Mouse (Mus musculus) B cell, adult (primary cell): ENCODE measurements around the gene Olfr460. TPM values are rescaled to one million over a fixed set of nuclear protein-coding genes. Genes with fewer than 3 reads are reported as not detected.

Source experiments
- total RNA-seq: library from RNA; stranded (reverse); gene quantifications from 4 replicates; pipeline ENCODE4 v1.2.4, GENCODE M21; 2023; ENCODE audit not compliant: inconsistent age

Gene Olfr460
- not detected in 4 replicates for total RNA-seq

DNA sequence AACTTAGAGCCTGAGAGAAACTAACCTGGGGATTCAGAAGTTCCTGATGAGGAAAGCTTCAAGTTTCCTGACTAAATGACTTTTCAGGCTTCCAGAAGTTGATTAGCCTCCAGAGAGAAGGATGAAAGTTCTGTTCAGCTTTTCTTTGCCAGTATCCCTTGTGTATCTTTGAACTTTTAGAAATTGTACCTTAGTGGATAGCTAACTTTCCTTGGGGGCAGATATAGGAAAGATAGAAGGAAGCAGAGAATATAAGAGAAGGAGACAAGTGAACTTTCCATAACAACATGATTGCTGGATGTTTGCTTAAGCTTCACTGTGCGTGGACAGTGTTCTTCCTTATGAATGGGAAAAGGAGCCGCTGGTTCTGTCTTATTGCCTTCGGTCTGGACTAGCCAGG is at the start of gene Olfr460:
TSS of gene Olfr460 (plus strand) at position 301 of the 400 bp plus-strand sequence.

DNA sequence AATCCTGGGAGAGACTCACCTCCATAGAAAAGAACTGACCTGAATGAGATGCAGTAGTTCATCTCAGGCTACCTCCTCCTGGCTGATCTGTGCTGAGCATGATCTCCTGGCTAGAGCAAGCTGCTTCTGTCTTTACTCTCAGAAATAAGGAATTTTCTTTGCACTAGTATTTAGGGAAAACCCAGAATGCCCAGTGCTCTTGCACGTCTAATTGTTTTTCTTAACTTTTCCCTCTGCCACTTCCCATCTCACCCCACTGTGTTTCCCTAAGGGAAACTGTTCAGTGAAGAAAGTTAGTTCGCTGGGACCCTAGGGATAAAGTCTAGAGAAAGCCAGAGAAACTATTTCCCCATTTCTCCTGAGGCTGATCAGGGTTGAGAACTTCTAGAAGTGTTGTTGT is 14.3 kb upstream of the Olfr460 start, which contains the start of gene Olfr461:
TSS of gene Olfr461 (minus strand) at position 101 of the 400 bp plus-strand sequence.

DNA sequence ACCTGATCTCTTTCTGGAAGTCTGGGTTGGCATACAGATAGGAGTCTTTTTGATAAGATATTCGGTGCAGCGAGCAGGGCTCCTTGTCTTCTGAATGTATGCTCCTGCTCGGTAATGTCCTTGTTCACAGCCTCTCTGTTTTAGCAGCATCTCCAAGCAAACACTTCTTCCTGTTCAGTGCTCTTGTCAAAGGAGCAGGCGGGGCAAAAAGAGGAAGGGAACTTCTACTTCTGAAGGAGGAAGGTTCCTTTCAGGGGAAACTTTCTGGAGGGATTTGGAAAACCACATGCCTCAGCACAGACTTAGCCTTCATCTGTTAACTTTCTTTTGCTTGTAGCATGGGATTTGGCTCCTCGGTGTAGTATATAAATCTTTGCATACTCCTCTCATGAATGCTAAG is 16.4 kb downstream of the Olfr460 start, which contains the start of gene Clec5a:
TSS of gene Clec5a (minus strand) at position 177 of the 400 bp plus-strand sequence.

DNA sequence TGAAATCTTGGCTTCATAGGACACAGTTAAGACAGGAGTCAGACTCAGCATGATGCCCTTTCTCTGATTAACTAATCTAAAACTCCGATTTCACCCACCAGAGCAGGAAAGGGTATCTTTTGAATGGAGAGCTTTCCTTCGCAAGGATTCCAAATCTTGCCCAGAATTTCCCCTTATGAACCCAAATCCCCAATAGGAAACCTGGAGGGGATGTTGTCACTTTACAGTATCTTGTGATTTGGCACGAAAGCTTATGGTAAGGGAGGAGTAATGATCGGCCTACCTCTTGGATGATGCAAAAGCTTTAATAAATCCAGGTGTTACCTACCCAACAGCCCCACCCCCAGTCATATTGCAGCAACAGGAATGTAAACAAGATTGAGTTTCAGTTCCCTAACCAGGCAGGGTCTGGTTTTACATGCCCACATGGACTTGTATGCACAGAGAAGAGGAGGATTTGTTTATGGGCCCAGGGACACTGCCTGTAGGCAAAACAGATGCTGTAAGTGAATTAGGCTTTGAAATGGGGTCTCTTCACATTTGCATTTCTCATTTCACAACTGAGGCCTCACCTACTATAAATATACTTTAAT is 44.1 kb downstream of the Olfr460 start, which contains the start of gene Tas2r138:
TSS of gene Tas2r138 (minus strand) at position 51 of the 593 bp plus-strand sequence.

Other genes starting within 250 kb of the Olfr460 start
- gene Agk, start 244.3 kb upstream of the Olfr460 start, total RNA-seq, result 21.8 to 26.8 TPM (median 24.3 TPM) in 4 replicates
- gene E330009J07Rik, start 133.4 kb upstream of the Olfr460 start, total RNA-seq, result 11.2 to 16.1 TPM (median 13.3 TPM) in 4 replicates
- not detected in 4 replicates for gene Wee2, start 130.4 kb upstream of the Olfr460 start, total RNA-seq
- 109 to 120 TPM (median 113 TPM) in 4 replicates for gene Ssbp1, start 98.1 kb upstream of the Olfr460 start, total RNA-seq
- gene Tas2r137, start 78.3 kb upstream of the Olfr460 start, total RNA-seq, result 0.48 to 0.66 TPM in 2 of 4 replicates, not detected in the others
- 0.54 TPM in 1 of 4 replicates, not detected in the others for gene Tas2r108, start 76.0 kb upstream of the Olfr460 start, total RNA-seq
- gene Prss37, start 50.0 kb upstream of the Olfr460 start, total RNA-seq, result not detected in 4 replicates
- gene Olfr461, start 14.4 kb upstream of the Olfr460 start, total RNA-seq, result not detected in 4 replicates
- not detected in 4 replicates for gene Clec5a, start 16.3 kb downstream of the Olfr460 start, total RNA-seq
- not detected in 4 replicates for gene Tas2r138, start 43.8 kb downstream of the Olfr460 start, total RNA-seq
- not detected in 4 replicates for gene Mgam, start 59.3 kb downstream of the Olfr460 start, total RNA-seq